Mouse (Mus musculus): Measurements from ENCODE around the gene Rab11a.
"Not testable (repeated sequence)": the region's sequence is repeated elsewhere in the genome, so short reads cannot be mapped to it uniquely, and the experiment has no call there.

Gene Rab11a

GRCm38 (mm10) chr9:64747735-64748134 lies 10.2 kb upstream of the Rab11a start:
- no peak for DNase-seq (ENCODE audit: low read depth in 1 of 2, low spot score in 2 of 2)

GRCm38 (mm10) chr9:64742453-64742852 lies 4.9 kb upstream of the Rab11a start:
- no peak for DNase-seq (ENCODE audit: low read depth in 1 of 2, low spot score in 2 of 2)

- no peak for DNase-seq (ENCODE audit: low read depth in 1 of 2, low spot score in 2 of 2)
Measured at GRCm38 (mm10) chr9:64739001-64739400, 1.4 kb upstream of the Rab11a start.

- DNase-seq (ENCODE audit: low read depth in 1 of 2, low spot score in 2 of 2), result peak; percentile 8 to 14
Measured at GRCm38 (mm10) chr9:64736639-64737405, 736 bp downstream of the Rab11a start.

- DNase-seq (ENCODE audit: low read depth in 1 of 2, low spot score in 2 of 2), result peak in 1 of 2 experiments; percentile 2
Measured at GRCm38 (mm10) chr9:64736076-64736638, 1.4 kb downstream of the Rab11a start.

- not testable (repeated sequence) for DNase-seq (ENCODE audit: low read depth in 1 of 2, low spot score in 2 of 2)
Measured at GRCm38 (mm10) chr9:64734992-64735391, 2.6 kb downstream of the Rab11a start.

GRCm38 (mm10) chr9:64734166-64734565 lies 3.4 kb downstream of the Rab11a start:
- no peak for DNase-seq (ENCODE audit: low read depth in 1 of 2, low spot score in 2 of 2)

GRCm38 (mm10) chr9:64731029-64731560 lies 6.5 kb downstream of the Rab11a start:
- no peak for DNase-seq (ENCODE audit: low read depth in 1 of 2, low spot score in 2 of 2)

GRCm38 (mm10) chr9:64726454-64726853 lies 11.1 kb downstream of the Rab11a start:
- DNase-seq (ENCODE audit: low read depth in 1 of 2, low spot score in 2 of 2), result no peak

GRCm38 (mm10) chr9:64719526-64720163 lies 17.9 kb downstream of the Rab11a start:
- DNase-seq (ENCODE audit: low read depth in 1 of 2, low spot score in 2 of 2), result no peak

- DNase-seq (ENCODE audit: low read depth in 1 of 2, low spot score in 2 of 2), result not testable (repeated sequence)
Measured at GRCm38 (mm10) chr9:64710291-64710690, 27.3 kb downstream of the Rab11a start.

- DNase-seq (ENCODE audit: low read depth in 1 of 2, low spot score in 2 of 2), result no peak
Measured at GRCm38 (mm10) chr9:64704073-64704840, 33.3 kb downstream of the Rab11a start.

- no peak for DNase-seq (ENCODE audit: low read depth in 1 of 2, low spot score in 2 of 2)
Measured at GRCm38 (mm10) chr9:64703420-64703965, 34.1 kb downstream of the Rab11a start.

GRCm38 (mm10) chr9:64702937-64703336 lies 34.6 kb downstream of the Rab11a start:
- DNase-seq (ENCODE audit: low read depth in 1 of 2, low spot score in 2 of 2), result peak; percentile 66 to 71

- DNase-seq (ENCODE audit: low read depth in 1 of 2, low spot score in 2 of 2), result no peak
Measured at GRCm38 (mm10) chr9:64702391-64702790, 35.2 kb downstream of the Rab11a start.

GRCm38 (mm10) chr9:64701651-64702050 lies 35.9 kb downstream of the Rab11a start:
- no peak for DNase-seq (ENCODE audit: low read depth in 1 of 2, low spot score in 2 of 2)

- DNase-seq (ENCODE audit: low read depth in 1 of 2, low spot score in 2 of 2), result no peak
Measured at GRCm38 (mm10) chr9:64700451-64701311, 36.9 kb downstream of the Rab11a start.

- no peak for DNase-seq (ENCODE audit: low read depth in 1 of 2, low spot score in 2 of 2)
Measured at GRCm38 (mm10) chr9:64698586-64698985, 39.0 kb downstream of the Rab11a start.

GRCm38 (mm10) chr9:64697677-64698076 lies 39.9 kb downstream of the Rab11a start:
- no peak for DNase-seq (ENCODE audit: low read depth in 1 of 2, low spot score in 2 of 2)

- no peak for DNase-seq (ENCODE audit: low read depth in 1 of 2, low spot score in 2 of 2)
Measured at GRCm38 (mm10) chr9:64697006-64697405, 40.6 kb downstream of the Rab11a start.

Data from monocyte, adult 2 months (primary cell).